Mouse (Mus musculus): ENCODE measurements around the gene B230104I21Rik.
A peak's percentile ranks its signal among the peaks of the same experiment; 100 is the strongest.

The B230104I21Rik gene

DNA sequence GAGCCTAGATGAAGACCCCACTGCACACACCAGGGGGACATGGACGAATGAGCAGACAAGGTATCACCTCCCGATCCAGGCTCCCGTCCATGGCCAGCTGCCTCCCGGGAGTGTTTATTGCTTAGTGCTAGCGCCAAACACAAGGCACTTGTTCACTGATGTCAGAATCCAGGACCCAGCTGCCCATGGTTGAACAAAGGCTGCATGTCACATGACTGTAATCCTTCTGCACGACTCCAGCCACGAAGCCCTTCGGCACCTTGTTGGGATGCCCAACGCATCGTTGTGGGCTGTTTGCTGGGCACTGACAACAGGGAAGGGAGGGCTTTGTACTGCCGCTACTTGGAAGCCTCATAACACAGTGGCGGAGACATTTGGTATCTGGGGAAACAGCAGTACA lies at the start of gene B230104I21Rik:
B230104I21Rik (plus strand) TSS at position 367 of the 400 bp plus-strand sequence.
- DNase-seq (ENCODE audit: low read depth): no peak

DNA sequence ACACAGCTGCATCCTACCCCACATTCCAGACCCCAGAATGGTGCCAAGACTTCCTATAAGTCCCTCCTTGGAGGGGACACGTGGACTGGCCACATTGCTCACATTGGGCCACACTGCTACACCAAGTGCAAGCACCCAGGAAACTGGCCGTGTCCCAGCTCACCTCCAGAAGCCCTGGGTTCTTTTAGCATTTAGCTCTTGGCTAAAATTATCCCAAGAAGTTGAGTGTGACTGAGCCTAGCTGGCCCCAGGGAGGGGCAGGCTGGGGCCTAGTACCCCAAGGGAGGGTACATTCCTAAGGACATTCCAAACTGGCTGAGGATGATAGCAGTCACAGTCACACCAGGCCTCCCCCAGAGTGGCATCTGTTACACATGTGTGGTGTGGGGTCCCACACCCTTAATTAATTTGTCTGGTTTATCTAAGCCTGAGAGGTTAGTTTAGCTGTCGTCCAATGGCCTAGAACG lies 42.2 kb upstream of the B230104I21Rik start:
- no peak for DNase-seq (ENCODE audit: low read depth)

DNA sequence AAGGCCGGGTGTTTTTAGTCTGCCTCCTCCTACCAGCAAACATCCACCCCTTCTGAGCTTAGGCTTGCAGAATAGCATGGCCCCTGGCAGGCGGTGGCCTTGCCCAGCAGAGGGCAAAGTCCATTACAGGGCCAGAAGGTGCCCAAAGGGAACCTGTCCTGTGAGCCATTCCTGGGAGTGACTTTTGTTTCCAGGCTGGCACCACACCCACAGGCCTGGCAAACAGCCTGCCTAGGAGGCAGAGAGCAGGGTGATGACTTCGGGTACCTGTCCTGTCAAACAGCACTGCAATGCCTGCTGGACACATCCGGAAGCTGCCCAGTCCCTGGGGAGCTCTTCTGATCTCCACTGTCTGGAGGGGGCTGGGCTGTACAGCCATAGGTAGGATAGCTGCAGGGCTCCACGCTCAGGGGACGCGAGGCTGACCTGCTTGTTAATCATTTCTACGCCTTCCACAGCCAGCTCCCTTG lies 41.6 kb upstream of the B230104I21Rik start:
- no peak for DNase-seq (ENCODE audit: low read depth)

DNA sequence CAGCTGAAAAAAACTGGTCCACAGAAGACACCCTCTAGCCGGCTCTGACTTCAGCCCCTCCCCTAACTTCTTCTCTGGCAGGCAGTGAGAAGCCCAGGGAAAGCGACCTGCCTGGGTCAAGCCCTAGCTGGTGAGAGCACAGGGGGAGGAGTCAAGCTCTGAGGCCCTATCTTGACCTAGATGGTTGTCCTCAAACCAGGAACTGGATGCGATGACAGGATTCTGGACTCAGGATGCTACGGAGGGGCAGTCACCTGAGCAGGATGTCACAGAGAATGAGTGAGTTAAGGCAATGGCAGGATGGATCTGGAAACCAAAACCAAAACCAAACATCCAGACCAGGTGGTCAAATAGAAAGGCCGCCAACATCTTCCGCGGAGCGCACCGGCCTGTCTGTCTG lies 38.2 kb upstream of the B230104I21Rik start:
- DNase-seq (ENCODE audit: low read depth): no peak

DNA sequence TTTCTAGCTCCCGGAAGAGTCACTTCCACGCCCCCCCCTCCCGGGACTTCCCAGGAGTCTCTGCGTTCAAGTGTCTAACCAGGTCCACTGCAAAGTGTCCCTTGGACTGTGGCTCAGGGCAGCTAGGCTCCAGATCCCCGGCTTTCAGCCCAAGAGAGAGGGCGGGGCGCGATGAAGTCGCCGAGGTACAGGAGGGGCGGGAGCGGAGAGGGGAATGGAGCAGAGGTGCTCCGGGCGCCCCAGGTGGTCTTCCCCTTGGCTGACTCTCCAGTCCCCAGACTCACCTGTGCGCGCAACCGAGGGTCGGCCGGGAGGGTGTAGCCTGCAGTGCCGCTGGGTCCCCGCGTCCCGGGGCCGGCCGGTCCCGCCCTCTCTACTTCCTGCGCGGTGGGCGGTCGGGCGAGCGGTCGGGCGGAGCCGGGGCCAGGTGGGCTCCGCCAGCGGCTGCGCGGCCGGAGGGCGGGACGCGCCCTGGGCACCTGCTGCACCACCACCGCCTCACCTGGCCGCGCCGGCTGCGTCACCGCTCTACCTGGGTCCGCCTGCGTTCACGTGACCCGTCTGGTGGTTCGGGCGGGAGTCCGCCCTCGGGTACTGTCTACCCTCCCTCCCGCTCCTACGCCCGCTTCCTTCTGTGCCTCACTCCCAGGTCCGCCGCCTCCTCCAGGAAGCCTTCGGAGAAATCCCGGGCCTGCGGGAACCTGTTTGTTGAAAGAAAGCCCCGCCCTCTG lies 36.2 kb upstream of the B230104I21Rik start:
- no peak for DNase-seq (ENCODE audit: low read depth)

DNA sequence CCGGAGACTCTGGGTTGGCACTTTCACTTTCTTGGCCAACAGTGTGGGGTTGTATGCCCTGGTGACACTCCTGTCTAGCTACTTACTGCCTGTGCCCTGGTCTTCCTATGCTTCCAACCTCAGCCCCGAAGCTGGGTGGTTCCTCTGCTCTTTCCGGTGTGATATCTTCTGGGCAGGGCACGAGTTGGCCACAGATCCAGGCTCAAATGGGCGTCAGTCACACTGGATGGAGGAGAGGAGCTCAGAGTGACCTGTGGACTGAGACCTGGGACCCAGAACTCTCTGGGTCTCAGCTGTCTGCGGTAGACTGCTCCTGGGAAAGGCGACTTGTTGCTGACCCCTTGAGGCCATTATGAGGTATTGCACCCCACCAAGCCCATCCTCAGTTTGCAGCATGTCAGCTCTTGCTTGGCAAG lies 34.5 kb upstream of the B230104I21Rik start, which contains the start of gene Arhgef16:
Arhgef16 (minus strand) TSS at position 211 of the 416 bp plus-strand sequence.
- peak; percentile 65 for DNase-seq (ENCODE audit: low read depth)

DNA sequence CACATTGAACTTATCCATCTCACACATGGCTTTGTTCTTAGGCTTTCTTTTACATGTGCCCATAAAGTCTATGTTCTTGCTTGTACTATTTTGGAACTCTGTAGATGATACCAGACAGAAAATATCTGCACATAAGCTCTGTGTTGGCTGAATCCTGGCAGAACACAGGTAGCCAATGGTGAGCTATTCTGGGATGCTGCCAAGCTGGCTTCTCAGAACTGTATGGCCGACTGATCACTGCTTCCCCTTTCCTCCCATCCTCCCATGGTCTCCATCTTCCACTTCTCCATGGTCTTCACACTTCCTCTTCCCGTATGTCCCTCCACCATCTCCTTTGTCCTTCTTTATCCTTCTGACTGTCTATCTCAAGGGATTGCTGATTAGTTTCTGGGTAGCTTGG lies 26.8 kb upstream of the B230104I21Rik start:
- DNase-seq (ENCODE audit: low read depth): no peak

DNA sequence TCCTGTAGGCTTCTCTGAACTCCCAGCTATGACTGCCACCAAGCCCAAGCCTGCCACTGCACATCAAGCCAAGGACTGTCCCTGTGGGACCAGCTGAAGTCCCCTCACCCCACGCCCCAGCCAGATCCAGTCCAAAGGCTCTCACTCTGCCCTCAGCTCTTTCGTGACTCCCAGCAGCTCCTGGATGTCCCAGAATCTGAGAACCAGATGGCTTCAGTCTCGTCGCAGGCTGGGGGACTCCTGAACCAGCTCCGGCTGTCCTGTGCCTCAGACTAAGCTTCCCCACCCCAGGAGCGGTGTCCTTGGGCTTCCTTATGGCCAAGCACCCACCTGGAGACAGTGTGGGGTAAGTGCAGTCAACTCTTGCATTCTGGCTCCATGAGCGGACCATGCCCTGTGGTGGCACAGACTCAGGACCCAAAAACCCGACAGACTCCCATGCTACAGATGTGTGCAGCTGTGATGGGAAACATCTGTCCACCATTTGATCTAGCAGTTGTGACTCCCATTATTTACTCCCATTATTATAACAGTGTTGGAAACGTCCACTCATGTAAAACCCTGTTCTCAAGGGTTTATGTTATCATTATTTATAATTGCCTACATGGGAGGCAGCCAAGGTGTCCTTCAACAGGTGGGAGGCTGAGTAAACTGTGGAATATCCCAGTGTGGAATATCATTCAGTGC lies 25.2 kb upstream of the B230104I21Rik start:
- no peak for DNase-seq (ENCODE audit: low read depth)

DNA sequence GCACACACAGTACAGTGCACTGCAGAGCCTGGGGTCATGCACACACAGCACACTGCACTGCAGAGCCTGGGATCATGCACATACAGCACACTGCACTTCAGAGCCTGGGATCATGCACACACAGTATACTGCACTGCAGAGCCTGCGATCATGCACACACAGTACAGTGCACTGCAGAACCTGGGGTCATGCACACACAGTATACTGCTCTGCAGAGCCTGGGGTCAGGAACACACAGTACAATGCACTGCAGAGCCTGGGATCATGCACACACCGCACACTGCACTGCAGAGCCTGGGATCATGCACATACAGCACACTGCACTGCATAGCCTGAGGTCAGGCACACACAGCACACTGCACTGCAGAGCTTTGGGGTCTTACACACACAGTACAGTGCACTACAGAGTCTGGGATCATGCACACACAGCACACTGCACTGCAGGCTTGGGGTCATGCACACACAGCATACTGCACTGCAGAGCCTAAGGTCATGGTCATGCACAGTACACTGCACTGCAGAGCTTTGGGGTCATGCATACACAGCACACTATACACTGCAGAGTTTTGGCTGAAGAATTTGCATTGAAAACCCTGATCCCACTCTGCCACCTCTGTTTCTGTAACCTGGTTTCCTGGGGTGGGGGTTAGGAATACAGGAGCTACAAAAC lies 23.6 kb upstream of the B230104I21Rik start:
- DNase-seq (ENCODE audit: low read depth): no peak

DNA sequence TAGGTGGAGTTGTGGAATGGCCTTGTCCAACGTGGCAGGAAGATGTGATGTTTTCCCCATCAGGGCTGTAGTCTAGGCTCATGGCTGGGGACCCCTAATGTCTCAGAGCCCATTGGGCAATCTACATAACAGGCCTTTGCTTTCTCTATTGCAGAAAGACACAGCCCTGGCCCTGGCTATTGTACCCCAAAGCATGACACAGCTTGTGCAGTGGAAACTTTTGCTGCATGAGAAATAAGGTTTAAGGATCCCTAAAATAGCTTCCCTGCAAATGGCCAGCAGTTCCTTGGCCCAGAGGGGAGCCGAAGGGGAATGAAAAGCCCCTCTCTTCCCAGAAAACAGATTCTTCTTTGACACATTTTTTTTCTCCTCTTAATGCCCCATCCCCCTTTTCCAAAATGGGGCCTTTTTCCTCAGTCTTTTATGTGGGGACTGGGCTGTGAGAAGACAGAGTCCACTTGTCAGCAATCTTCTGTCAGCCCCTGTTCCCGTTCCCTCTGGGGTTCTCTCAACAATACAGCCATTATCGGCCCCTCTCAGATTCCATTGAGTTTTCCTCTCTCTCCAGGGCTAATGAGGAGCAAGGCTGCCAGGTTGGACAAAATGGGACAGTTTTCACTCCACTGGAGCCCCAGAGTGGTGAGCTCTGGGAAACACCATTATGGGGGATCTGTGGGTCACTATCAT lies 22.8 kb upstream of the B230104I21Rik start:
- no peak for DNase-seq (ENCODE audit: low read depth)

DNA sequence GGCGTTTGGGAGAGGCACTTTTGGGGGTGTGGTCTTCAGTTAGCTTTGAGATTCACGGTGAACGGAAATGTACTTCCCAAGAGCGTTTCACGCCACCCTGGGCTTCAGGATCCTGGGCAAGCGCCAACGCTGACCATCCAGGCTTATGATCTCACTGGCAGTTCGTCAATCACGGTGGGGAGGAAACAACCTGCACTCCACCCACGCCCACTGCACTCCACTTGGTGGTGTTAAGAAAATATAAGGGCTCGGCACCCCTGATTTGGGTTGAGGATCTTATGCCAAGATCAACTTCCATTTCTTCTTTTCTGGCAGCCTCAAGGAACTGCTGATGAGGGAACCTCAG lies 22.3 kb upstream of the B230104I21Rik start:
- no peak for DNase-seq (ENCODE audit: low read depth)

DNA sequence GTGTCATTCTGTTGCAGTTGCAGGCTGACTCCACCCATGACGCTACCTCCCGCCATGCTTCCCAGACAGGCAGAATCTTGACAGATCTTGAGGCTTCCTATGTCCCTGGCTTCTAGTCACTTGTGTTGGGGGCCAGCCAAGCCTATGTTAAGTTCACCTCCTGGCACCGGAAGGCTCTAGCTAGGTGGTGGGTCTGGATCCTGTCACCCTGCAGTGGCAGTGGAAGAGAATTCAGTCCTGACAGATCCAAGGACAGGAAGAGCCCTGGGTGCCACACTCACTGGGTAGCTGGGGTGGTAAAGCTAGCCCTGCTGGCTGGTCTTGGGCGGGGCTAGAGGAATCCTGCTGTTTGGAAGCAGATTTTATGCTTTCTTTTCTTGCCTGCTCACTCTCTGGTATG lies 10.5 kb upstream of the B230104I21Rik start:
- DNase-seq (ENCODE audit: low read depth): no peak

DNA sequence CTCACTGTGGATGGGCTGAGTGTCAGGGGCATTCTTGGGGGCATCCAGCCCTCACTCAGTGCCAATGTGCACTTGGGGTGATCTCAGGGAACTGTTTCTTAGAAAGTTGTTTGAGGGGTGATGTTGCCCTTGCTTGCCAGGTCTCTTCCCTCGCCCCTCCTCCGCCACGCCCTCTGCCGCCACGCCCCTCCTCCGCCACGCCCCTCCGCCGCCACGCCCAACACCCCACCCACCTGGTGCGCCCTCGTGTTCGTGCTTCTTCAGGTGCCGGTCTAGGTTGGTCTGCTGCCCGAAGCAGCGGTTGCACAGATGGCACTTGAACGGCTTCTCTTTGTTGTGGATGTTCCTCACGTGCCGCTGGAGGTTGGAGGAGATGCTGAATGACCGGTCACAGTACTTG lies 7.5 kb upstream of the B230104I21Rik start:
- no peak for DNase-seq (ENCODE audit: low read depth)

DNA sequence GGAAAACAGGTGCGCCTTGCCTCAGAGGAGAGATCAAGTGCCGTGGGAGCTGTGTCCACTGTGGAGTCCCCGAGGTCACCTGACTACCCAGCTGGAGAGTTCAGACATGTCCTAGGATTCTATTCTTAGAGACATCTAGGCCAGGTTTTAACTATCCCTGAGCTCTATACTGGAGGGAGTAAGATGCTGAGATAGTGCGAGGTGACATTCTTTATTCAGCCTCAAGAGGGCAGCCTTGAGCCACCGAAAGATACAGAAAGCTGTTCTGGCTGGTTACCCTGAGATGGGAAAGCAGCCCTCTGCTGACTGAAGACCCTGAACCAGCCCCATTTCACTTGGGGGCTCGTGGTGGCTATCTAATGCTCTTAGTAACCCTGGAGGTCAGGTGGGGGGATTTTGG lies 7.1 kb upstream of the B230104I21Rik start:
- peak; percentile 80 for DNase-seq (ENCODE audit: low read depth)

DNA sequence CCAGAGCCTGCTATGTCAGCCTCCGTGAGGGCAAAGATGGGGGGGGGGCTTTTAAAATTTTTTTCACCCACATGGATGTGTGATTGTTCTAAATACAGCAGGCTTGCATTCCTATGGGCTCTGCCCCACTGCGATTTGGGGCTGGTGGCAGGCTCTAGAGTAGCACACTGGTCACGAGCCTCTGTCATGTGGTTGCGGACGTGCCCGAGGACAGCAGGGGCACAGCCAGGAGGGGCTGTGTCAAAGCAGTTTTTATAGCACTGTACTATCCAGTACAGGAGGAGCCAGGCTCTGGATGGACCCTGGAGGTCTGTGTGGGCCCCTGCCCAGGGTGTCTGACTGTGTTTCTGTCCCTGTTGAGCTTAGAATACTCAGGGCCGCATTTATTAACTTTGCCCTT lies 5.9 kb upstream of the B230104I21Rik start:
- no peak for DNase-seq (ENCODE audit: low read depth)

DNA sequence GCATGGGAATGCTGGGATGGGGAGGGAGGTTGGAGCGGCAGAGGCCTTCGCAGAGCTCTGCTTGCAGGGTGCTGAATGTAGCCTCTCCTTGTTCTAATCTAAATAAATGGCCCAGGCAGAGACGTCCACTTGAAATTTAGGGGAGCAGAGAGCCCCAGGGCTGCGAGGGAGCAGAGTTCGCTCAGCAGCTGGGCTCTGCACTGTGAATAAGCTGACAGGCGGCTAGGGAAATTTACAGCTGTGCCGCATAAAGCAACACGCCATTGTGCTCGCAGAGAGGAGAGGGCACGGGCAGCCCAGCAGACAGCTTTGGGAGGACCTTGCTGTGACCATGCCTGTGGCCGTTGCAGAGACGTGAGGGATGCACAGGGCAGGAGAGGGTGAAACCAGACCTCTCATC lies 4.7 kb upstream of the B230104I21Rik start:
- no peak for DNase-seq (ENCODE audit: low read depth)

DNA sequence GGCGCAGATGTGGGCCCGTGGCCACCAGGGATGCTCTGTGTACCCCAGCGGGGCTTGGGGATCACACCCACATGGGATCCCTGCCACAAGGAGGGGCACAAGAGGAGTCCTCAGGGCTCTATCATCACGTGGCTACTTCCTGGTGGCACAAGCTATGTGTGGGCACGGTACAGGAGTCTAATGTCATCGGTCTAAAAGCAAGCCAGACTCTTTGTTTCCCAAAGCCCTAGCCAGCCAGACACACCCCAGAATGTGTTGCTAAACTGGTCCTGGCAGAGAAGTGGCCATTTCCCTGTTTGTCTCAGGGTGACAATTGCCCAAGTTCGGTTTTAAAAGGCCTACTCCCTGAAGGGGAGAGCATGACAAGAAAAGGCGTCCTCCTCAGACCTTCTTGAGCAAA lies 2.6 kb upstream of the B230104I21Rik start:
- no peak for DNase-seq (ENCODE audit: low read depth)

DNA sequence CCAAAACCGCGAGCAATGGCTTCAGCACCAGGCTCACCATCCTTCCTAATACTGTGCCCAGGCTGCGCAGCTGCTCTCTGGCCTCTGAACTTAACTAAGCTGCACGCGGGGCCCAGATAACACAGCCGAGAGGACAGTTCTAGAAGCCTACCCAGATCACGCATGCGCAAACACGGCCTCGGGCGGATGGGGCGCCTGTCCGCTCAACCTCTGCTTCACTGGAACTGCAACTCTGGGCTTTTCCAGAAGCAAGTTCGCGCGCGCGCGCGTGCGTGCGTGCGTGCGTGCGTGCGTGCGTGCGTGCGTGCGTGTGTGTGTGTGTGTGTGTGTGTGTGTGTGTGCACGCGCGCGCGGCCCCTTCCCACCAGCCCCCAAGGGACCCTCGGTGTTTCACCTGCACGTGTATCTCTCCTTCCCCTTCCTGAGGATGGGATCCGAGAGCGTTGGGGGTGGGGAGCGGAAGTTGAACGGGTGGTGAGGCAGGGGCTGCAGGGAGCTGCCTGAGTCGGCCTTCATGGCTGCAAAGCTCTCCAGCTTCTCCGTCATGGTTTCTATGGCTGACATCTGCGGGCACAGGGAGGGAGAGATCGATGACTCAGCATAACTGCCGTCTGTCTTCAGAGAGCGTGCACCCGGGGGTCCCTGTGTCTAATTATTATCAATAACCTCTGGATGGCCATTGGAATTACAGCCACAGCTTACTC lies 1.1 kb upstream of the B230104I21Rik start:
- DNase-seq (ENCODE audit: low read depth): no peak

DNA sequence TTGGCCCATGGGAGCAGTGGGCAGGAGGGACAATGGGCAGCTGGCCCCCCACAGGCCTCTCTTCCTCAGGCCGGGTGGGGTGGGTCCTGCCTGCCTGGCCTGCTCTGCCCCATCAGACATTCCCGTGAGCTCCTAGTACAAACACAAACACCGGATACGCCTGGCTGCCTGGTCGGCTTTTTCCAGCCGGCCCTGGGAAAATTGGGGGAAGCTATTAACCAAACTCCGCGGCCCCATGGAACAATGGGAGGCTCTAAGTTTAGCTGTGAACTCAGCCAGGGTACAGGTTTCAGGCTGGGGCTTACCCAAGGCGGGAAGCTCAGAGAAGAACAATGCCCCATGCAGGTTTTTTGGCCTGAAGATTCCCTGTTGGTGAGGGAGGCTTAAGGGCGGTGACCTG lies 723 bp downstream of the B230104I21Rik start:
- no peak for DNase-seq (ENCODE audit: low read depth)

DNA sequence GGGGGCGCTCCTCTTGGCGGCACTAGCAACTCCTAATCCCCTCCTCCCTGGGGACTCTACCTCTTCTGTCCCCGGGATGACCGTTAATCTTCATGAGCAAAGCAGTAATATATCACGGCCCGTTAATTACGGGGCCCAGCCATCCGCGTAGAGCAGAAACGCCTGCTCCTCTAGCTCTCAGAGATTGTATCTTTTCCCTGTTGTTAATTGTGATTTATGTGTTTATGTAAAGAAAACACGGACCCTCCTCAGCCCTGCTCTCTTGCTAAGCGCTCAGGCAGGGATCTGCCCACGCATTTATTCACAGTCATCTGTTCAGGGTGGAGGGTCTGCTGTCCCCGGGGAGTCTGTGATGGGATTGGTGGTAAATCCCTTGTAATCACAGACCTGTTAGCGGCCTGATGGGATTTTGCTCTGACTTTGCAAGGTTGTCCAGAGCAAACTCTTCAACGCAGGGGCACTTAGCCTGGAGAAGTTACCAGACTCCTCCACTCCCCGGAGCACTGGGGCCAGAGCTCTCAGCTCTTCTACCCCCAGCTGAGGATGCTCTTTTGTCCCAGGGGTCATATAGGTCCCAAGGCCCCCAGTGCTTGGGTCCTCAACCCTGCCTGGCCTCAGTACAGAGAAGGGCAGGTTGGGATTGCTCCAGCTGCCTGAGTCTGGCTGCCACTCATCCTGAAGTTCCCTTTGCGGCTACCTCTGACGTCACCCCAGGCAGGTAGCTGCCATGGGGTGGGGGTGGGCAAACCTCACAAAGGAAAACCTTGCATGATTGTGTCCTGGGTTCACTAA lies 11.0 kb downstream of the B230104I21Rik start:
- no peak for DNase-seq (ENCODE audit: low read depth)

Data from NIH3T3 (cell line).